In genomic region chr6:116339088-116339487, GRCm38 (mm10) we compare ENCODE assay signal across 9 mouse cellular contexts. TPM values are rescaled to one million over a fixed set of nuclear protein-coding genes. Genes with fewer than 3 reads are reported as not detected.
DNase-seq lines count a peak whose midpoint lies in the region; ATAC-seq and TF ChIP-seq lines count a peak whose summit lies in the region.
"Had no signal": no experiment of that assay in that cellular context is flagged by ENCODE, and none has a peak within 500 bp of the region (broad histone marks: within the 10 kb centered on the region; RNA-seq: fewer than 3 reads in every experiment).

No protein-coding gene starts in this region.

- H3K79me2 ChIP-seq in liver, adult 2 months (ENCODE audit: control insufficient read depth, insufficient read depth, low read length), result peaks cover 12% of the 10 kb centered on the region; the same call in 1 of the 2 replicates

- TF ChIP-seq CTCF in liver, adult 2 months (IDR thresholded peaks at IDR 0.05; ENCODE audit: low read depth, low read length), result no peak

- no peak overlapping the region for H3K9ac ChIP-seq in lung, embryonic 16.5 days (ENCODE audit: low read length)
- no peak overlapping the region for H3K9ac ChIP-seq in forebrain, embryonic 16.5 days (replicated peaks; ENCODE audit: low read depth, low read length)
- H3K9ac ChIP-seq in liver, adult 2 months (ENCODE audit: low read depth, low read length), result no peak overlapping the region
- 0 out of 2 replicates have a peak overlapping the region, but pooled peaks have one; percentile 2 for H3K9ac ChIP-seq in neural tube, embryonic 14.5 days (replicated peaks; ENCODE audit: low read depth, low read length)

- no peak for TF ChIP-seq POLR2A in liver, adult 2 months (IDR thresholded peaks at IDR 0.05; ENCODE audit: extremely low read depth, insufficient read depth, low read length)

- no peak overlapping the region for H3K27ac ChIP-seq in lung, embryonic 16.5 days (ENCODE audit: low read length)
- no peak overlapping the region for H3K27ac ChIP-seq in forebrain, embryonic 16.5 days (ENCODE audit: low read length)
- H3K27ac ChIP-seq in liver, adult 2 months (replicated peaks; ENCODE audit: insufficient read depth, low read depth, low read length), result no peak overlapping the region
- H3K27ac ChIP-seq in neural tube, embryonic 14.5 days (ENCODE audit: low read depth, low read length), result no peak overlapping the region

- peak overlapping the region; percentile 69; the same call in 1 of the 2 replicates for H3K4me2 ChIP-seq in lung, embryonic 16.5 days (ENCODE audit: low read depth, low read length)
- peak overlapping the region; percentile 74 for H3K4me2 ChIP-seq in forebrain, embryonic 16.5 days (ENCODE audit: low read length)
- peak overlapping the region; percentile 63 for H3K4me2 ChIP-seq in neural tube, embryonic 14.5 days (ENCODE audit: low read depth, low read length)

- H3K4me3 ChIP-seq in lung, embryonic 16.5 days (ENCODE audit: low read length), result no peak overlapping the region
- peak overlapping the region; percentile 27; the same call in 1 of the 2 replicates for H3K4me3 ChIP-seq in forebrain, embryonic 16.5 days (replicated peaks; ENCODE audit: low read length)
- H3K4me3 ChIP-seq in liver, adult 2 months (ENCODE audit: insufficient read depth, low read depth, low read length), result no peak overlapping the region; the same call in 1 of the 2 replicates
- peak overlapping the region; percentile 96 for H3K4me3 ChIP-seq in neural tube, embryonic 14.5 days (ENCODE audit: low read depth, low read length)

- no peaks in the 10 kb centered on the region for H3K27me3 ChIP-seq in lung, embryonic 16.5 days (ENCODE audit: control insufficient read depth, insufficient read depth, low read depth, low read length)
- H3K27me3 ChIP-seq in forebrain, embryonic 16.5 days (replicated peaks; ENCODE audit: control insufficient read depth, insufficient read depth, low read length), result 0 out of 2 replicates have a peak, but pooled peaks cover 2% of the 10 kb centered on the region
- no peaks in the 10 kb centered on the region for H3K27me3 ChIP-seq in liver, adult 2 months (ENCODE audit: control insufficient read depth, insufficient read depth, low read length)
- H3K27me3 ChIP-seq in neural tube, embryonic 14.5 days (ENCODE audit: control insufficient read depth, insufficient read depth, low read length), result no peaks in the 10 kb centered on the region

- H3K4me1 ChIP-seq in lung, embryonic 16.5 days (replicated peaks; ENCODE audit: control insufficient read depth, insufficient read depth, low read length), result peaks cover 3% of the 10 kb centered on the region; the same call in 1 of the 2 replicates
- H3K4me1 ChIP-seq in forebrain, embryonic 16.5 days (replicated peaks; ENCODE audit: control insufficient read depth, insufficient read depth, low read length), result 0 out of 2 replicates have a peak, but pooled peaks cover 6% of the 10 kb centered on the region
- peaks cover 12% of the 10 kb centered on the region for H3K4me1 ChIP-seq in liver, adult 2 months (ENCODE audit: control insufficient read depth, insufficient read depth, low read length)
- H3K4me1 ChIP-seq in neural tube, embryonic 14.5 days (ENCODE audit: control insufficient read depth, insufficient read depth, low read length), result peaks cover 15% of the 10 kb centered on the region

- no peaks in the 10 kb centered on the region for H3K36me3 ChIP-seq in lung, embryonic 16.5 days (ENCODE audit: control insufficient read depth, insufficient read depth, low read length)
- no peaks in the 10 kb centered on the region for H3K36me3 ChIP-seq in forebrain, embryonic 16.5 days (ENCODE audit: control insufficient read depth, insufficient read depth)
- H3K36me3 ChIP-seq in liver, adult 2 months (ENCODE audit: control insufficient read depth, insufficient read depth, low read length), result peaks cover 2% of the 10 kb centered on the region; the same call in 1 of the 2 replicates
- no peaks in the 10 kb centered on the region for H3K36me3 ChIP-seq in neural tube, embryonic 14.5 days (ENCODE audit: control insufficient read depth, insufficient read depth, low read length)

- H3K9me3 ChIP-seq in lung, embryonic 16.5 days (ENCODE audit: control insufficient read depth, low read length), result no peaks in the 10 kb centered on the region
- H3K9me3 ChIP-seq in forebrain, embryonic 16.5 days (ENCODE audit: control insufficient read depth, low read length), result no peaks in the 10 kb centered on the region
- no peaks in the 10 kb centered on the region for H3K9me3 ChIP-seq in neural tube, embryonic 14.5 days (ENCODE audit: control insufficient read depth, low read length)

- no peak for ATAC-seq in lung, embryonic 16.5 days (ENCODE audit: low read depth)
- ATAC-seq in forebrain, embryonic 16.5 days, result no peak
- no peak for ATAC-seq in neural tube, embryonic 14.5 days (ENCODE audit: low read depth)
- no peak for ATAC-seq in activated CD4-positive, CD25-positive, alpha-beta regulatory T cell, adult 4 months

- no peak for DNase-seq in lung, postnatal 36 days
- DNase-seq in liver, adult 2 months (ENCODE audit: extremely low read depth, low read depth, low spot score), result peak; percentile 69
- DNase-seq in layer of hippocampus, postnatal 36 days, result no peak
- no peak for DNase-seq in cerebellum, postnatal 14 days
- DNase-seq: gastrocnemius, postnatal 14 days had no signal

- WGBS in lung, embryonic 16.5 days, result 78% methylated on average over 5 of the region's 5 CpGs
- WGBS in forebrain, embryonic 16.5 days, result 81% methylated on average over 5 of the region's 5 CpGs
- WGBS in liver, adult 2 months, result 35% methylated on average over 5 of the region's 5 CpGs
- WGBS in neural tube, embryonic 14.5 days, result 85% methylated on average over 5 of the region's 5 CpGs

RNA-seq across cellular contexts. Expression of gene March8, which starts 1.3 kb away (rescaled TPM):
- polyA plus RNA-seq in lung, embryonic 16.5 days (2015; fragmentation: Nextera tagmentation; extraction: Ambion mirVana), result 27.8 and 29.3 TPM in 2 replicates
- 52.8 and 57.0 TPM in 2 replicates for polyA plus RNA-seq in forebrain, embryonic 16.5 days (2015; fragmentation: Nextera tagmentation; extraction: Ambion mirVana)
- total RNA-seq in liver, adult 2 months (2014; rRNA removed), result 97.5 and 100 TPM in 2 replicates
- polyA plus RNA-seq in liver, adult 2 months (2012; rRNA removed), result 58.4 and 62.5 TPM in 2 replicates
- polyA plus RNA-seq in neural tube, embryonic 14.5 days (2014; fragmentation: Nextera tagmentation; extraction: Ambion mirVana), result 64.0 and 72.8 TPM in 2 replicates
- 10 to 100 TPM; 57.4 to 58.7 TPM for total RNA-seq in layer of hippocampus, postnatal 36 days (2021)
- polyA plus RNA-seq in activated CD4-positive, CD25-positive, alpha-beta regulatory T cell, adult 4 months (2017; shearing (Covaris generic)), result under 1 TPM; 0.13 to 0.40 TPM

Comparison
In these comparisons a context has a peak if more than half of its experiments do, and no peak if none do; other contexts are left out.
1. H3K4me3 ChIP-seq: peak in forebrain, embryonic 16.5 days (single experiment) and neural tube, embryonic 14.5 days (single experiment); none in lung, embryonic 16.5 days (single experiment) and liver, adult 2 months (single experiment).
2. RNA of gene March8, which starts 1.3 kb away (polyA plus RNA-seq): 64.0 to 72.8 TPM in neural tube, embryonic 14.5 days, 58.4 to 62.5 TPM in liver, adult 2 months, 52.8 to 57.0 TPM in forebrain, embryonic 16.5 days and 27.8 to 29.3 TPM in lung, embryonic 16.5 days; 0.13 to 0.40 TPM in activated CD4-positive, CD25-positive, alpha-beta regulatory T cell, adult 4 months; every median in the first group is over 10 times any median in the second.
3. Peak in every context shown above with its lines, with median percentiles within 50 percentile points of each other: H3K4me2 ChIP-seq.